Mouse (Mus musculus) cerebellum, postnatal 25 days (tissue): ENCODE results near the gene Gm3629.
A peak's percentile ranks its signal among the peaks of the same experiment; 100 is the strongest.
"Not testable (repeated sequence)": the region's sequence is repeated elsewhere in the genome, so short reads cannot be mapped to it uniquely, and the experiment has no call there.

ENCODE experiments used
- DNase-seq, 2 experiments: peaks; one replicate each; pipeline ENCODE4 v3.0.0; 2021; ENCODE audit warnings: mixed read lengths in 2 of 2

Gm3629 gene

DNA sequence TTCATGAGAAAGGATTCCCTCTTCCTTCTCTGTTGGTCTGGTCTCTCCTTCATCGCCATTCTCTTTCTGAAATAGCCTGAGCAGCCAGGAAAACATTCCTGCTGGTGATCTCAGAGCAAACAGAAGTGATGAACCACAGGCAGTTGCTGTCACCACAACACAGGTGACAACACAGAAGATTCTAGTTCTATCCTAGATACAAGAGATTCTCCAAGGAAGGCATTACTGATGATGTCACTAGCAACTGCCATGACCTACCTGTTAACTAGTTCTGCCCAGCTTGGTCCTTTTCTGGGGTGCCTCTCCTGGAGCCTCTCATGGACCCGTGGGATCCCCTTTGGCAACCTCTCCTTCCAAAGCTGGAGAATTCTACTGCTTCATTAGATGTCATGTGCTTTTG lies at the start of gene Gm3629:
TSS of gene Gm3629 (minus strand) at position 101 of the 400 bp plus-strand sequence.
- not testable (repeated sequence) for DNase-seq

DNA sequence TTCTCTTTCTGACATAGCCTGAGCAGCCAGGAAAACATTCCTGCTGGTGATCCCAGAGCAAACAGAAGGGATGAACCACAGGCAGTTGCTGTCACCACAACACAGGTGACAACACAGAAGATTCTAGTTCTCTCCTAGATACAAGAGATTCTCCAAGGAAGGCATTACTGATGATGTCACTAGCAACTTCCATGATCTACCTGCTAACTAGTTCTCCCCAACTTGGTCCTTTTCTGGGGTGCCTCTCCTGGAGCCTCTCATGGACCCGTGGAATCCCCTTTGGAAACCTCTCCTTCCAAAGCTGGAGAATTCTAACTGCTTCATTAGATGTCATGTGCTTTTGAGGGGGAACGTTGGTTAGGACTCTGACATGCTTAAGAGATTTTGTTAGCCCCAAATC lies 31.9 kb upstream of the Gm3629 start, which contains the start of gene Gm3460:
TSS of gene Gm3460 (minus strand) at position 101 of the 400 bp plus-strand sequence.
- DNase-seq = not testable (repeated sequence)

DNA sequence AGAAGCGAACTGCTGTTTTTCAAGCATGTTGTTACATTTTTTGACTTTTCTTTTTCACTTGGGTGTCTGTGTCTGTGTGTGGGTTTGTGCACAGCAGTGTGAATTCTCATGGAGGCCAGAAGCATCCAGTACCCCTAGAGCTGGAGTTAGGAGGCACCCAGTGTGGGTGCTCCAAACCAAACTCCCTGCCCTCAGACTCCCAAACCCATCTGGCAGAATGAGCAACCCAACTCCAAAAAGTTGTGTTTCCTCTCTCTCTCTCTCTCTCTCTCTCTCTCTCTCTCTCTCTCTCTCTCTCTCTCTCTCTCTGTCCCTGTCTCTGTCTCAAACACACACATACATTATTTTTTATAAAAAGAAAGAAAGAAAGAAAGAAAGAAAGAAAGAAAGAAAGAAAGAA lies 16.0 kb upstream of the Gm3629 start:
- DNase-seq = peak in 1 of 2 experiments; percentile 3

DNA sequence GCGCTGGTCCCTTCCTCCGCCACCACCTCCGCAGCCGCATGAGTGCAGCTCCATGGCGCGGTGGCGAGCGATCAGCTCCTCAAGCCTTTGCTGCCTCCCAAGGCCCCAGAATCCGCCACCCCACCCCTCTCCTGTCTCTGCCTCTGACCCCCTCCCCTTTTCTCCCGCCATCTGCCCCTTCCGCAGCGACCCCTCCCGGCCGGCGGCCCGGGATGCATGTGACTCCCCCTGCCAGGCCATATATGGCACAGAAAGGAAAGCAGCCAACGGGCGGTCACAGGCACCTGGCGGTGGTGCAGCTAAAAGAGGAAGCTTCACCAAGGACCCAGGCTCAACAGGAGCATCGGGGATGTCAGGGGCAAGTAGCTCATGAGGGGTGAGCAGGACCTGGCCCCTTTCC lies 14.6 kb upstream of the Gm3629 start:
- peak; percentile 16 to 39 for DNase-seq

DNA sequence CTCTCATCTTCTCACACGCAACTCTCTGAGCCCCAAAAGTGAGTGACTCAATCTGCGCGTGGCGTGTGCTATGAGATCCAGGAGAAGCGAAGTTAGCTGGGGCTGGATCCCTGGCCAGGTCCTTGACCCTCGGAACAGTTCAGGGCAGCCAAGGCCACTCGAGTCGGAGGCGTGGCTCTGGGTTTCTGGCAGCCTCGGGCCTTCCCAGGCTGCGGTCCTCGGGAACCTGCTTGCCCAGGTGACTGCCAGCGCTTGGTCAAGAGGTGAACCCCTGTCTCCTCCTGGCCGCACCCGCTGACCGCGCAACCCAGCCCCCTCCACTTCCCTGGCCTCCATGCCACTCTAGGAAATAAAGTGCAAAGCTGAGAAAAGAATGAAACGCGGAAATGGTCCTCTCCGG lies 14.1 kb upstream of the Gm3629 start:
- DNase-seq = peak; percentile 6

DNA sequence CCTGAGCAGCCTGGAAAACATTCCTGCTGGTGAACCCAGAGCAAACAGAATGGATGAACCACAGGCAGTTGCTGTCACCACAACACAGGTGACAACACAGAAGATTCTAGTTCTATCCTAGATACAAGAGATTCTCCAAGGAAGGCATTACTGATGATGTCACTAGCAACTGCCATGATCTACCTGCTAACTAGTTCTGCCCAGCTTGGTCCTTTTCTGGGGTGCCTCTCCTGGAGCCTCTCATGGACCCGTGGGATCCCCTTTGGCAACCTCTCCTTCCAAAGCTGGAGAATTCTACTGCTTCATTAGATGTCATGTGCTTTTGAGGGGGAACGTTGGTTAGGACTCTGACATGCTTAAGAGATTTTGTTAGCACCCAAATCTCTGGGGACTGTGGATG lies 53.2 kb downstream of the Gm3629 start, which contains the start of gene Gm8356:
TSS of gene Gm8356 (minus strand) at position 101 of the 400 bp plus-strand sequence.
- DNase-seq = not testable (repeated sequence)
